Mouse (Mus musculus) CH12.LX (cell line): ENCODE measurements around the gene Rcan1. TPM values are rescaled to one million over a fixed set of nuclear protein-coding genes. Genes with fewer than 3 reads are reported as not detected.

Source experiments
- DNase-seq: peaks from one replicate; pipeline ENCODE4 v3.0.0-alpha.2; 2013; ENCODE audit errors: extremely low read depth
- H3K27ac ChIP-seq: 2 replicates; pipeline ENCODE4 v1.5.1; 2012; ENCODE audit warnings: low read depth, mild to moderate bottlenecking, control low read depth, moderate library complexity; ENCODE audit not compliant: insufficient read depth
- H3K27me3 ChIP-seq: replicated peaks from 2 replicates; pipeline ENCODE3; 2012; ENCODE audit warnings: inconsistent platforms
- H3K36me3 ChIP-seq, 2 experiments: replicated peaks in 1 of 2; 2 replicates each; pipeline versions ENCODE3 to v1.6.1; 2012; ENCODE audit warnings: inconsistent platforms in 1 of 2, low read length in 1 of 2, mild to moderate bottlenecking in 1 of 2, mixed read lengths in 1 of 2, moderate library complexity in 1 of 2; ENCODE audit not compliant: control insufficient read depth in 1 of 2, insufficient read depth in 1 of 2
- H3K4me1 ChIP-seq, 2 experiments: 2 replicates each; pipeline ENCODE4 v1.6.1; 2012; ENCODE audit warnings: inconsistent platforms in 1 of 2, moderate library complexity in 1 of 2; ENCODE audit not compliant: insufficient read depth in 2 of 2, control insufficient read depth in 1 of 2
- H3K4me2 ChIP-seq: 2 replicates; pipeline ENCODE4 v1.6.1; 2012; ENCODE audit warnings: low read depth, mild to moderate bottlenecking, control low read depth; ENCODE audit not compliant: poor library complexity, insufficient read depth, severe bottlenecking
- H3K4me3 ChIP-seq, 3 experiments: fragments of 150-350 bp in 1 of 3; sonication (generic) in 1 of 3; replicated peaks in 1 of 3; 2 replicates each; pipeline versions ENCODE3 to v1.5.1; 2011 to 2012; ENCODE audit warnings: low read depth in 2 of 3, low read length in 2 of 3, mild to moderate bottlenecking in 2 of 3, moderate library complexity in 2 of 3, control low read depth in 1 of 3, improper control_type of control experiment in 1 of 3, inconsistent platforms in 1 of 3, mixed read lengths in 1 of 3; ENCODE audit not compliant: poor library complexity in 1 of 3
- H3K79me2 ChIP-seq: replicated peaks from 2 replicates; pipeline ENCODE4 v1.6.1; 2012; ENCODE audit warnings: mild to moderate bottlenecking, moderate library complexity; ENCODE audit not compliant: control insufficient read depth, poor library complexity, insufficient read depth, severe bottlenecking; ENCODE audit errors: extremely low read depth
- H3K9ac ChIP-seq: 2 replicates; pipeline ENCODE4 v1.6.1; 2012; ENCODE audit warnings: low read depth, mild to moderate bottlenecking, control low read depth, moderate library complexity; ENCODE audit not compliant: insufficient read depth
- H3K9me3 ChIP-seq: replicated peaks from 2 replicates; pipeline ENCODE3; 2012; ENCODE audit warnings: low read length, inconsistent platforms, mixed read lengths
- CTCF ChIP-seq, 2 experiments: IDR thresholded peaks in 1 of 2; conservative IDR thresholded peaks in 1 of 2; 2 replicates each; pipeline ENCODE4 v1.5.1; 2011 to 2012; ENCODE audit warnings: low read depth in 2 of 2, low read length in 2 of 2, improper control_type of control experiment in 1 of 2, inconsistent platforms in 1 of 2, mild to moderate bottlenecking in 1 of 2, moderate library complexity in 1 of 2
- E2F4 ChIP-seq: IDR thresholded peaks from 2 replicates; pipeline ENCODE4 v1.6.1; 2011; ENCODE audit warnings: low read depth, low read length, improper control_type of control experiment; ENCODE audit not compliant: insufficient replicate concordance
- ELF1 ChIP-seq: IDR thresholded peaks from 2 replicates; pipeline ENCODE4 v1.6.1; 2014; ENCODE audit warnings: low read depth, mild to moderate bottlenecking, inconsistent platforms, low read length, improper control_type of control experiment
- EP300 ChIP-seq: IDR thresholded peaks from 2 replicates; pipeline ENCODE4 v1.6.1; 2011; ENCODE audit warnings: low read length, improper control_type of control experiment
- ETS1 ChIP-seq: conservative IDR thresholded peaks from 2 replicates; pipeline ENCODE4 v1.6.1; 2012; ENCODE audit warnings: low read depth, mild to moderate bottlenecking, inconsistent platforms, low read length, improper control_type of control experiment, moderate library complexity
- GABPA ChIP-seq: IDR thresholded peaks from 2 replicates; pipeline ENCODE4 v1.6.1; 2012; ENCODE audit warnings: low read depth, low read length, improper control_type of control experiment, inconsistent platforms; ENCODE audit not compliant: insufficient replicate concordance
- JUND ChIP-seq: conservative IDR thresholded peaks from 2 replicates; pipeline ENCODE4 v1.6.1; 2011; ENCODE audit warnings: low read depth, low read length, improper control_type of control experiment
- KAT2A ChIP-seq: IDR thresholded peaks from 2 replicates; pipeline ENCODE4 v1.6.1; 2012; ENCODE audit warnings: low read length, improper control_type of control experiment, inconsistent platforms; ENCODE audit not compliant: insufficient replicate concordance
- MXI1 ChIP-seq: IDR thresholded peaks from 2 replicates; pipeline ENCODE4 v1.6.1; 2011; ENCODE audit warnings: mild to moderate bottlenecking, low read depth, low read length, improper control_type of control experiment
- POLR2A ChIP-seq: IDR thresholded peaks from 2 replicates; pipeline ENCODE4 v1.6.1; 2011; ENCODE audit warnings: low read depth, mild to moderate bottlenecking, improper control_type of control experiment, low read length
- POLR2AphosphoS2 ChIP-seq: IDR thresholded peaks from 2 replicates; pipeline ENCODE4 v1.6.1; 2011; ENCODE audit warnings: low read depth, low read length, improper control_type of control experiment
- RAD21 ChIP-seq: IDR thresholded peaks from 2 replicates; pipeline ENCODE4 v1.6.1; 2011; ENCODE audit warnings: low read depth, mild to moderate bottlenecking, low read length, improper control_type of control experiment, moderate library complexity
- SIN3A ChIP-seq: IDR thresholded peaks from 2 replicates; pipeline ENCODE4 v1.6.1; 2012; ENCODE audit warnings: low read length, improper control_type of control experiment, inconsistent platforms
- SMC3 ChIP-seq: IDR thresholded peaks from 2 replicates; pipeline ENCODE4 v1.6.1; 2011; ENCODE audit warnings: low read depth, low read length, improper control_type of control experiment
- TBP ChIP-seq: conservative IDR thresholded peaks from 2 replicates; pipeline ENCODE4 v1.6.1; 2011; ENCODE audit warnings: low read depth, low read length, improper control_type of control experiment
- TCF12 ChIP-seq: IDR thresholded peaks from 2 replicates; pipeline ENCODE4 v1.6.1; 2014; ENCODE audit warnings: low read depth, mild to moderate bottlenecking, inconsistent platforms, low read length, improper control_type of control experiment
- UBTF ChIP-seq: IDR thresholded peaks from 2 replicates; pipeline ENCODE4 v1.6.1; 2012; ENCODE audit warnings: low read depth, mild to moderate bottlenecking, inconsistent platforms, low read length, improper control_type of control experiment, moderate library complexity
- USF1 ChIP-seq: IDR thresholded peaks from 2 replicates; pipeline ENCODE4 v1.6.1; 2014; ENCODE audit warnings: low read depth, mild to moderate bottlenecking, inconsistent platforms, low read length, improper control_type of control experiment
- ZC3H11A ChIP-seq: IDR thresholded peaks from 2 replicates; pipeline ENCODE4 v1.6.1; 2012; ENCODE audit warnings: low read depth, mild to moderate bottlenecking, inconsistent platforms, low read length, improper control_type of control experiment
- ZMIZ1 ChIP-seq: IDR thresholded peaks from 2 replicates; pipeline ENCODE4 v1.6.1; 2012; ENCODE audit warnings: low read depth, mild to moderate bottlenecking, inconsistent platforms, low read length, improper control_type of control experiment
- dilution Hi-C: fragments of 300-500 bp; cut with MboI; formaldehyde crosslinking; loops from 2 replicates; pipeline ENCODE4 v1.14.3; 2020; ENCODE audit warnings: low sequenced_read_pairs; ENCODE audit not compliant: extremely low pct_unique_long_range_greater_than_20kb, extremely low pct_ligation_motif_present
- in situ Hi-C: fragments of 300-500 bp; cut with MboI; formaldehyde crosslinking; loops from 3 replicates; pipeline ENCODE4 v1.14.3; 2019; ENCODE audit warnings: low sequenced_read_pairs, low pct_ligation_motif_present, low pct_unique_long_range_greater_than_20kb, mixed read lengths
- polyA plus RNA-seq: library from polyadenylated mRNA; unstranded; fragments of >175 nt; gene quantifications from 2 replicates; pipeline ENCODE4 v1.2.1, GENCODE M21; 2012; ENCODE audit warnings: low read depth; ENCODE audit not compliant: insufficient read length
- total RNA-seq, 2 experiments: library from RNA; depleted of rRNA; stranded (reverse); fragments of 300-350 nt in 1 of 2; fragments of >200 nt in 1 of 2; gene quantifications; 2 replicates each; pipeline ENCODE4 v1.2.3; 2012 to 2014

Rcan1 gene
- total and polyA plus RNA-seq, 3 experiments: 10.0 to 15.3 (median 12.4) TPM

DNA sequence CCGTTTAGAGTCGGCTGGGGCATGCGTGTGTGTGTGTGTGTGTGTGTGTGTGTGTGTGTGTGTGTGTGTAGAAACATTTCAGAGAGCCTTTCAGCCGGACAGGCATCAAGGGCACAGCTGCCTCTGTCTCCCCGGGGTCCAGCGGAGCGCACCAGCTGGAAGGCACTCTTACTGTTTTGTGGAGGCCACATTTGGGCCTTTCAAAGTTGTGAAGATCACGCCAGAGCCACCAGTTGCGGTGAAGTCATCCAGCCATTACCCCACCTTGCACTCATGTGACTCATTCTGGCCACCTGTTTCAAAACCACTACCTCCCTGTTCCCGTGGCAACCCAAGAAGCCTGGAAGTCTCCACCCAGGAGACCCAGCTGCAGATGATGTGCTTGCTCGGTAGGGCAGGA is 44.8 kb downstream of the Rcan1 start (continued):
- peak; percentile 85 for TF ChIP-seq EP300
- TF ChIP-seq USF1: peak; percentile 57; the same call in 1 of the 2 replicates
- no peak for TF ChIP-seq RAD21
- no peak for TF ChIP-seq ZC3H11A
- no peak for TF ChIP-seq GABPA
- no peak for TF ChIP-seq POLR2AphosphoS2
- no peak for TF ChIP-seq KAT2A
- no peak for TF ChIP-seq CTCF (conservative IDR thresholded peaks at IDR 0.05 in 1 of 2, IDR thresholded peaks at IDR 0.05 in 1 of 2; ENCODE audit: low read depth in 2 of 2, low read length in 2 of 2)
- no peak for TF ChIP-seq TBP
- TF ChIP-seq ELF1: no peak
- TF ChIP-seq SIN3A: peak; percentile 87
- peak; percentile 49; the same call in 1 of the 2 replicates for TF ChIP-seq JUND
- TF ChIP-seq, all 38 proteins: peak for 15

DNA sequence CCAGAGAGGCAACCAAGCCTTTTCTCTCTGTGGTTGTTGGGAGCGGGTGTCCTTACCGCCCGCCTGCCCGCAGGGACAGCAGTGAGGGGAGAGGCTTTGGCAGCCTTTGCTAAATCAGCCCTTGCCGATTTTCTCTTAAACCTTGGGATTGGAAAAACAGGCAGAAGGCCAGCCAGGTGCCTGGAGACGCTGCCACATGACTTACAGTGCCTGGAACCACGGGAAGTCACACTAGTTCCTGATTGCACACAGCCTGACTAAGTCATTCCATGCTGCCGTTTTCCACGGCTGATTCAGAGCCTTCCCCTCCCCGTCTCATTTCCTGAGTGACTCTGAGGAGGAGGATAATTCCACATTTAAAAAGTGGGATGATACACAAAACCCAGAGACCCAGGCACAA is 47.3 kb downstream of the Rcan1 start:
- H3K27me3 ChIP-seq: no peaks in the 10 kb centered on the region
- no peaks in the 10 kb centered on the region for H3K9me3 ChIP-seq
- no peak overlapping the region for H3K9ac ChIP-seq
- dilution Hi-C loops (no loop called here), in situ Hi-C loops (no loop called here)
- TF ChIP-seq GABPA: no peak
- TF ChIP-seq EP300: no peak
- TF ChIP-seq ETS1: no peak
- no peak for TF ChIP-seq TCF12
- TF ChIP-seq E2F4: no peak
- TF ChIP-seq SMC3: no peak
- no peak for TF ChIP-seq MXI1
- no peak for TF ChIP-seq ZMIZ1
- no peak for TF ChIP-seq UBTF
- TF ChIP-seq POLR2A: no peak
- no peak overlapping the region for H3K4me2 ChIP-seq
- H3K79me2 ChIP-seq: no peaks in the 10 kb centered on the region
- no peaks in the 10 kb centered on the region for H3K36me3 ChIP-seq
- H3K4me1 ChIP-seq: peaks cover 10 to 36% of the 10 kb centered on the region in 2 experiments
- no peak for DNase-seq
- H3K27ac ChIP-seq: no peak overlapping the region
- no peak overlapping the region for H3K4me3 ChIP-seq
